Mouse (Mus musculus) midbrain, embryonic 14.5 days (tissue): ENCODE results near the gene Fbxl14. TPM values are rescaled to one million over a fixed set of nuclear protein-coding genes. Genes with fewer than 3 reads are reported as not detected.

Experiments
- ATAC-seq: fragments of 200-750 bp; cut with Nextera tagmentation; 2 replicates; pipeline ENCODE4 v1.8.0; 2017; ENCODE audit warnings: moderate number of reproducible peaks, moderate library complexity; ENCODE audit not compliant: low FRiP score, low TSS enrichment
- DNase-seq: peaks from one replicate; pipeline ENCODE4 v3.0.0-alpha.2; 2015
- H3K27ac ChIP-seq: fragments of 300-500 bp; sonication (generic); replicated peaks from 2 replicates; pipeline ENCODE4 v1.5.1; 2014; ENCODE audit warnings: mild to moderate bottlenecking, low read depth, low read length, moderate library complexity
- H3K27me3 ChIP-seq: fragments of 300-500 bp; sonication (generic); 2 replicates; pipeline ENCODE4 v1.6.1; 2014; ENCODE audit warnings: low read length, control low read depth, mixed read lengths; ENCODE audit not compliant: control insufficient read depth, insufficient read depth
- H3K36me3 ChIP-seq: fragments of 300-500 bp; sonication (generic); 2 replicates; pipeline ENCODE4 v1.6.1; 2014; ENCODE audit warnings: low read length, control low read depth; ENCODE audit not compliant: control insufficient read depth, insufficient read depth
- H3K4me1 ChIP-seq: fragments of 300-500 bp; sonication (generic); 2 replicates; pipeline ENCODE4 v1.6.1; 2014; ENCODE audit warnings: mild to moderate bottlenecking, antibody characterized with exemption, low read length, control low read depth; ENCODE audit not compliant: control insufficient read depth, insufficient read depth
- H3K4me2 ChIP-seq: fragments of 300-500 bp; sonication (generic); 2 replicates; pipeline ENCODE4 v1.6.1; 2014; ENCODE audit warnings: mild to moderate bottlenecking, low read length, moderate library complexity
- H3K4me3 ChIP-seq: fragments of 300-500 bp; sonication (generic); replicated peaks from 2 replicates; pipeline ENCODE4 v1.5.1; 2014; ENCODE audit warnings: low read depth, low read length
- H3K9ac ChIP-seq: fragments of 300-500 bp; sonication (generic); replicated peaks from 2 replicates; pipeline ENCODE4 v1.6.1; 2014; ENCODE audit warnings: mild to moderate bottlenecking, low read length, moderate library complexity
- H3K9me3 ChIP-seq: fragments of 300-500 bp; sonication (generic); 2 replicates; pipeline ENCODE4 v1.6.1; 2016; ENCODE audit warnings: low read length, control low read depth, mixed read lengths; ENCODE audit not compliant: control insufficient read depth
- WGBS: fragments of 180-500 bp; shearing (Covaris S2); extraction: QIAGEN DNeasy Blood & Tissue Kit; methylation state at CpG from one replicate; pipeline ENCODE4 v1.1.7; 2014; 5-methylcytosine and 5-hydroxymethylcytosine counted together
- polyA plus RNA-seq: library from polyadenylated mRNA; unstranded; fragments of >200 nt; fragmentation: Nextera tagmentation; extraction: Ambion mirVana; gene quantifications from 2 replicates; pipeline ENCODE4 v1.2.1, GENCODE M21; 2014

The Fbxl14 gene
- polyA plus RNA-seq, 1 experiment from 2014 or later = 5.6 TPM

GRCm38 (mm10) chr6:119512701-119513100 is 33.2 kb downstream of the Fbxl14 start:
- ATAC-seq = no peak

DNA sequence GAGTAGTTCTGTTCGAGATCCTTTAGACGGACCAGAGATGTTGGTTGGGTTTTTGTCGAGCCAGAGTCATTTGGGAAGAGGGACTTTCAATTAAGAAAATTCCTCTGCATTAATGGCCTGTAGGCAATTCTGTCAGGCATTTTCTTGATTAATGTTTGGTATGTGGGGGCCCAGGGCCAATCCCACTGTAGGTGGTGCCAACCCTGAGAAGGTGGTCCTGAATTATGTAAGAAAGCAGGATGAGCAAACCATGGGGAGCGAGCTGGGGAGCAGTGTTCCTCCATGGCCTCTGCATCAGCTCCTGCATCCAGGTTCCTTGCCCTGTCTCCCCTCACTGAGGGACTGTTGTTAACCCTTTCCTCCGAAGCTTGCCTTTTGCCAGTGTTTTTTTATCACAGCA is 34.0 kb downstream of the Fbxl14 start:
- Histone ChIP-seq H3K4me3 (no peak overlapping the region), H3K27me3 (no peaks in the 10 kb centered on the region), H3K9ac (no peak overlapping the region), H3K27ac (no peak overlapping the region), H3K36me3 (no peaks in the 10 kb centered on the region), H3K4me2 (no peak overlapping the region), H3K4me1 (no peaks in the 10 kb centered on the region; the same call in 1 of the 2 replicates), H3K9me3 (no peaks in the 10 kb centered on the region)
- DNase-seq (no peak), ATAC-seq (no peak)
- 87% methylated on average over 5 of the region's 5 CpGs for WGBS

More at GRCm38 (mm10) chr6:119512701-119513100, 33.2 kb downstream of the Fbxl14 start:
- Histone ChIP-seq H3K36me3 (no peaks in the 10 kb centered on the region), H3K27me3 (no peaks in the 10 kb centered on the region), H3K4me1 (no peaks in the 10 kb centered on the region; the same call in 1 of the 2 replicates), H3K4me2 (no peak overlapping the region), H3K9me3 (no peaks in the 10 kb centered on the region), H3K9ac (no peak overlapping the region), H3K27ac (no peak overlapping the region), H3K4me3 (no peak overlapping the region)
- DNase-seq = no peak
- 93% methylated on average over 11 of the region's 11 CpGs for WGBS

- DNase-seq (peak; percentile 23), ATAC-seq (no peak)
- WGBS = 75% methylated on average over 7 of the region's 7 CpGs
- H3K27me3 ChIP-seq = no peaks in the 10 kb centered on the region
- H3K4me3 ChIP-seq = no peak overlapping the region
- H3K27ac ChIP-seq = no peak overlapping the region
- no peaks in the 10 kb centered on the region for H3K36me3 ChIP-seq
- H3K4me1 ChIP-seq = no peaks in the 10 kb centered on the region; the same call in 1 of the 2 replicates
- H3K9me3 ChIP-seq = no peaks in the 10 kb centered on the region
- no peak overlapping the region for H3K4me2 ChIP-seq
- H3K9ac ChIP-seq = no peak overlapping the region
Observed at GRCm38 (mm10) chr6:119514085-119514484, 34.6 kb downstream of the Fbxl14 start.

GRCm38 (mm10) chr6:119520731-119521130 is 41.3 kb downstream of the Fbxl14 start:
- 21% methylated on average over 9 of the region's 9 CpGs for WGBS
- DNase-seq (no peak), ATAC-seq (no peak)
- Histone ChIP-seq H3K4me1 (0 out of 2 replicates have a peak, but pooled peaks cover 3% of the 10 kb centered on the region), H3K27me3 (no peaks in the 10 kb centered on the region), H3K36me3 (no peaks in the 10 kb centered on the region), H3K9ac (no peak overlapping the region), H3K4me2 (no peak overlapping the region), H3K9me3 (0 out of 2 replicates have a peak, but pooled peaks cover 2% of the 10 kb centered on the region), H3K4me3 (no peak overlapping the region), H3K27ac (no peak overlapping the region)

DNA sequence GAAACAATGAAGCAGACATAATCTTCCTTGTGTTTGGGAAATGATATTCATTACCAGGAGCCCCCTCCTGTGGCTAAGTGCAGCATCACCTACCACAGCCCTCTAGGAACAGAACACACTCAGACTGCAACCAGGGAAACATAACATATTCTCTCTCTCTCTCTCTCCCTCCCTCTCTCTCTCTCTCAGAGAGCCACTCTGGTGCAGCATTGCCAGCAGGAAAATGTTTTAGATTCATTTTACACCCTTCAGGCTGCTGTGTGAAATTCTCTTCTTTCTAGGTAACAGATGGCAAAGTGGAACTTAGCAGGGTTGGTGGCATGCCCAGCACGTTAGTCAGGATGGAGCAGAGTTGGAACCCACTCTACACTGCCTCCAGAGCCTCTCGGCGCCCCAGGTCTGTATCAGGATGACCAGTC is 42.0 kb downstream of the Fbxl14 start:
- no peak overlapping the region for H3K4me2 ChIP-seq
- H3K9ac ChIP-seq = no peak overlapping the region
- H3K27me3 ChIP-seq = no peaks in the 10 kb centered on the region
- H3K27ac ChIP-seq = no peak overlapping the region
- 0 out of 2 replicates have a peak, but pooled peaks cover 2% of the 10 kb centered on the region for H3K9me3 ChIP-seq
- 67% methylated on average over 3 of the region's 3 CpGs for WGBS
- no peak for ATAC-seq
- H3K4me1 ChIP-seq = 0 out of 2 replicates have a peak, but pooled peaks cover 3% of the 10 kb centered on the region
- H3K4me3 ChIP-seq = no peak overlapping the region
- H3K36me3 ChIP-seq = no peaks in the 10 kb centered on the region
- DNase-seq = no peak

- H3K27ac ChIP-seq = no peak overlapping the region
Observed at GRCm38 (mm10) chr6:119521931-119522391, 42.5 kb downstream of the Fbxl14 start.

DNA sequence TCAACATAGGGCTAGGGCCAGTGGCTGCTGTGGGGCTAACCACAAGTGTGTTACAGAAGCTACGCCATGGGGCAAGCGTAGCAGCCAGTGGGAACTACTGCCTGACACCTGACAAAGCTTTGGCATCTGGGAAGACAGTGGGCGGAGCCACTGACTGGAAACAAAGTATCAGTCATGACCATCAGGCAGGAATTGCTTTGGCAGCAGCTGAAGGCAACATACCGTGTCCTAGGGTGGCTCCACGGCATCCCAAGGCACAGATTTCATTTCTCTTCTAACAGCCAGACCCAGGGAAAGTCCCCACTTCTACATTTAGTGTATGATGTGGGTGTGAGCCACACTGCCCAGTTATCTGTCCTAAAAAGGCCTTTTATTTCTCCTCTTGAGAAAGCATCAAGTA is 47.0 kb downstream of the Fbxl14 start:
- H3K27ac ChIP-seq = no peak overlapping the region
- DNase-seq (no peak), ATAC-seq (no peak)
- 0 out of 2 replicates have a peak, but pooled peaks cover 3% of the 10 kb centered on the region for H3K4me1 ChIP-seq
- no peaks in the 10 kb centered on the region for H3K27me3 ChIP-seq
- H3K36me3 ChIP-seq = no peaks in the 10 kb centered on the region
- H3K9me3 ChIP-seq = no peaks in the 10 kb centered on the region
- H3K4me2 ChIP-seq = no peak overlapping the region
- WGBS = 70% methylated on average over 5 of the region's 5 CpGs
- no peak overlapping the region for H3K9ac ChIP-seq
- H3K4me3 ChIP-seq = no peak overlapping the region

More at GRCm38 (mm10) chr6:119521931-119522391, 42.5 kb downstream of the Fbxl14 start:
- Histone ChIP-seq H3K36me3 (no peaks in the 10 kb centered on the region), H3K9me3 (0 out of 2 replicates have a peak, but pooled peaks cover 2% of the 10 kb centered on the region), H3K4me1 (0 out of 2 replicates have a peak, but pooled peaks cover 3% of the 10 kb centered on the region), H3K4me3 (no peak overlapping the region), H3K9ac (no peak overlapping the region), H3K4me2 (no peak overlapping the region), H3K27me3 (no peaks in the 10 kb centered on the region)
- 36% methylated on average over 3 of the region's 3 CpGs for whole genome bisulfite sequencing
- DNase-seq = no peak
- ATAC-seq = no peak

DNA sequence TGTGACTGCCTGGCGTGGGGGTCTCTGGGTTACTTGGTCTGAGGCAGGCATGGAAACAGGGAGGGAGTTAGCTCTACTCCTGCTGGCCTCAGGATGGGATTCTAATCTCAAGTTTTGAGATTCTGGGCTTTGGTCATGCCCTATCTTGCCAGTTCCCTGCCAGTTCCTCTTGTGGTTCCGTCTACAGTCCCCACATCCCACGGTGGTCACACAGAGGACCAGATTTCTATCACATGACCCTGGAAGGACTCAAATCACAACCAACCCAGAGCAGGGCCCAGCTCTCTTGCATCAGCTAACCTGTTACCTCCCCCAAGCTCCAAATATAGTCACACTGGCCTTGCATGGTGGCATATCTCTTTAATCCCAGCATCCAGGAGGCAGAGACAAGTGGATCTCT is 50.2 kb downstream of the Fbxl14 start:
- Histone ChIP-seq H3K9me3 (no peaks in the 10 kb centered on the region), H3K4me2 (no peak overlapping the region)
- WGBS = 97% methylated on average over 3 of the region's 3 CpGs

More for the DNA sequence above, 50.2 kb downstream of the Fbxl14 start:
- DNase-seq = no peak
- Histone ChIP-seq H3K4me3 (no peak overlapping the region), H3K27ac (no peak overlapping the region), H3K9ac (no peak overlapping the region), H3K4me1 (no peaks in the 10 kb centered on the region), H3K27me3 (no peaks in the 10 kb centered on the region), H3K36me3 (no peaks in the 10 kb centered on the region)
- ATAC-seq = no peak
